Mouse (Mus musculus) embryonic facial prominence, embryonic 15.5 days (tissue): ENCODE measurements around the gene Pou3f1. TPM values are rescaled to one million over a fixed set of nuclear protein-coding genes. Genes with fewer than 3 reads are reported as not detected.

ENCODE experiments used
- ATAC-seq: fragments of 200-750 bp; cut with Nextera tagmentation; 2 replicates; pipeline ENCODE4 v1.8.0; 2017; ENCODE audit warnings: low read depth, moderate TSS enrichment; ENCODE audit not compliant: insufficient number of reproducible peaks, low FRiP score, low TSS enrichment
- H3K27ac ChIP-seq: fragments of 300-500 bp; sonication (generic); replicated peaks from 2 replicates; pipeline ENCODE4 v1.5.1; 2015; ENCODE audit warnings: mild to moderate bottlenecking, inconsistent platforms
- H3K27me3 ChIP-seq: fragments of 300-500 bp; sonication (generic); 2 replicates; pipeline ENCODE4 v1.6.1; 2015; ENCODE audit warnings: inconsistent platforms
- H3K36me3 ChIP-seq: fragments of 300-500 bp; sonication (generic); 2 replicates; pipeline ENCODE4 v1.6.1; 2015; ENCODE audit warnings: mild to moderate bottlenecking, inconsistent platforms
- H3K4me1 ChIP-seq: fragments of 300-500 bp; sonication (generic); 2 replicates; pipeline ENCODE4 v1.6.1; 2015; ENCODE audit warnings: inconsistent platforms
- H3K4me2 ChIP-seq: fragments of 300-500 bp; sonication (generic); replicated peaks from 2 replicates; pipeline ENCODE4 v1.6.1; 2015; ENCODE audit warnings: mild to moderate bottlenecking, inconsistent platforms
- H3K4me3 ChIP-seq: fragments of 300-500 bp; sonication (generic); replicated peaks from 2 replicates; pipeline ENCODE4 v1.5.1; 2015; ENCODE audit warnings: mild to moderate bottlenecking, inconsistent platforms
- H3K9ac ChIP-seq: fragments of 300-500 bp; sonication (generic); 2 replicates; pipeline ENCODE4 v1.6.1; 2015; ENCODE audit warnings: inconsistent platforms
- H3K9me3 ChIP-seq: fragments of 300-500 bp; sonication (generic); replicated peaks from 2 replicates; pipeline ENCODE4 v1.6.1; 2016; ENCODE audit warnings: inconsistent platforms
- WGBS: fragments of 180-500 bp; shearing (Covaris S2); methylation state at CpG from one replicate; pipeline ENCODE4 v1.1.7; 2015; 5-methylcytosine and 5-hydroxymethylcytosine counted together
- polyA plus RNA-seq: library from polyadenylated mRNA; unstranded; fragments of >200 nt; fragmentation: Nextera tagmentation; extraction: Ambion mirVana; gene quantifications from 2 replicates; pipeline ENCODE4 v1.2.1, GENCODE M21; 2015

Gene Pou3f1
- polyA plus RNA-seq, 1 experiment from 2014 or later, result 4.4 TPM

- H3K27me3 ChIP-seq, result peaks cover 33% of the 10 kb centered on the region
- H3K9ac ChIP-seq, result no peak overlapping the region
- H3K36me3 ChIP-seq, result no peaks in the 10 kb centered on the region
- no peak overlapping the region for H3K27ac ChIP-seq
- no peak overlapping the region for H3K4me3 ChIP-seq
- WGBS, result 66% methylated on average over 8 of the region's 8 CpGs
- ATAC-seq, result no peak
- H3K9me3 ChIP-seq, result no peaks in the 10 kb centered on the region
- H3K4me2 ChIP-seq, result no peak overlapping the region
- H3K4me1 ChIP-seq, result peaks cover 29% of the 10 kb centered on the region
Observed at GRCm38 (mm10) chr4:124670232-124670631, 13.6 kb downstream of the Pou3f1 start.

DNA sequence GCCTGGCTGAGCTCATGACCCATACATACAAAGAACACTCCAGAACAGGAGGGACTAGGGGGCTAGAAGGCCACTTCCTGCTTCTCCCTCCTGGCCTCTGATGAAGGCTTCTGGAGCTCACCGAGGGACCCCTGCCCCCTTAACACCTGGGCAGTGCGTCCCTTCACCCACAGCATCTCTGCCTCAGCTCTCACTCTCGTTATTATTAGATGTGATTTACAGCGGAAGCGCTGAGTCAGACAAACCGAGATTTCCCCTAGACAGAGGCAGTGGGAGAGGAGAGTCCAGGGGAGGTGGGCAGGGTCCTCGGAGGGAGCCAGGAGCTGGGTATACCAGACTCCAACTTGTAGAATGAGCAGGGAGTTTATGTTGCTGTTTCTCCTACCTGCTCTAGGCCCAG is 15.0 kb downstream of the Pou3f1 start:
- 36% methylated on average over 7 of the region's 7 CpGs for WGBS
- H3K4me2 ChIP-seq, result 0 out of 2 replicates have a peak overlapping the region, but pooled peaks have one; percentile 44
- peaks cover 5% of the 10 kb centered on the region; the same call in 1 of the 2 replicates for H3K36me3 ChIP-seq
- ATAC-seq, result no peak
- H3K27me3 ChIP-seq, result peaks cover 30% of the 10 kb centered on the region
- no peak overlapping the region for H3K9ac ChIP-seq
- H3K4me3 ChIP-seq, result no peak overlapping the region
- H3K9me3 ChIP-seq, result no peaks in the 10 kb centered on the region
- H3K27ac ChIP-seq, result no peak overlapping the region
- peaks cover 29% of the 10 kb centered on the region for H3K4me1 ChIP-seq

GRCm38 (mm10) chr4:124672347-124673320 is 16.0 kb downstream of the Pou3f1 start:
- no peak for ATAC-seq
- Histone ChIP-seq H3K36me3 (peaks cover 14% of the 10 kb centered on the region), H3K9ac (no peak overlapping the region), H3K4me3 (peak overlapping the region; percentile 15), H3K27me3 (peaks cover 26% of the 10 kb centered on the region), H3K27ac (no peak overlapping the region), H3K9me3 (no peaks in the 10 kb centered on the region), H3K4me2 (peak overlapping the region; percentile 44), H3K4me1 (peaks cover 29% of the 10 kb centered on the region)
- 5% methylated on average over 31 of the region's 31 CpGs for WGBS

GRCm38 (mm10) chr4:124674334-124675032 is 17.9 kb downstream of the Pou3f1 start:
- peak; percentile 26; the same call in 1 of the 2 replicates for ATAC-seq
- Histone ChIP-seq H3K9me3 (no peaks in the 10 kb centered on the region), H3K27me3 (peaks cover 16% of the 10 kb centered on the region), H3K9ac (no peak overlapping the region), H3K4me3 (no peak overlapping the region), H3K36me3 (peaks cover 28% of the 10 kb centered on the region), H3K4me1 (peaks cover 29% of the 10 kb centered on the region), H3K27ac (no peak overlapping the region; the same call in 1 of the 2 replicates), H3K4me2 (no peak overlapping the region)
- 46% methylated on average over 17 of the region's 17 CpGs for WGBS

- peaks cover 29% of the 10 kb centered on the region for H3K4me1 ChIP-seq
- no peak overlapping the region for H3K27ac ChIP-seq
- H3K9ac ChIP-seq, result no peak overlapping the region
- peaks cover 16% of the 10 kb centered on the region for H3K27me3 ChIP-seq
- H3K36me3 ChIP-seq, result peaks cover 34% of the 10 kb centered on the region
- no peak overlapping the region for H3K4me3 ChIP-seq
- no peak overlapping the region for H3K4me2 ChIP-seq
- 4% methylated on average over 4 of the region's 4 CpGs for WGBS
- H3K9me3 ChIP-seq, result no peaks in the 10 kb centered on the region
- ATAC-seq, result no peak
Observed at GRCm38 (mm10) chr4:124675037-124675436, 18.4 kb downstream of the Pou3f1 start.

- Histone ChIP-seq H3K27ac (no peak overlapping the region), H3K27me3 (peaks cover 16% of the 10 kb centered on the region), H3K4me3 (no peak overlapping the region), H3K9ac (no peak overlapping the region), H3K4me1 (peaks cover 29% of the 10 kb centered on the region), H3K4me2 (no peak overlapping the region), H3K9me3 (no peaks in the 10 kb centered on the region), H3K36me3 (peaks cover 43% of the 10 kb centered on the region)
- WGBS, result 77% methylated on average over 6 of the region's 6 CpGs
- ATAC-seq, result no peak
Observed at GRCm38 (mm10) chr4:124675958-124676357, 19.4 kb downstream of the Pou3f1 start.

DNA sequence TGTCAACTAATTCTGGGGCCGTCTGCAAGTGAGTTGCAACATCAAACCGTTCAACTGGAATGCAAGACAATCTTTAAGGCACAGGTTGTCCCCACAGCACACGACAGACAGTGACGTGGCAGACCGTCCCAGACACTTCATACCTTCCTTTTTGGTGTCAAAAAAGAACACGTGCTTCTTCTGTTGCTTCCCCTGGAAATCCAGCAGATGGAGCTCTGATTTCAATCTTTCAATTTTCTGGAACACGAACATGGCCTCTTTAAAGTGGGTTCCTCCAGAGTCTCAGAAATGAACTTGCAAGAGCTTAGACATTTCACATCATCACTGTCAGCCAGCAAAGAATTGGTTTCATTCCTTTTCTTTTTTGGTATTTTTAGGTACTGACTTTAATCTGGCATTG is 25.7 kb downstream of the Pou3f1 start:
- peaks cover 77% of the 10 kb centered on the region for H3K36me3 ChIP-seq
- 49% methylated on average over 7 of the region's 7 CpGs for WGBS
- H3K27ac ChIP-seq, result no peak overlapping the region
- H3K9me3 ChIP-seq, result no peaks in the 10 kb centered on the region
- no peaks in the 10 kb centered on the region for H3K27me3 ChIP-seq
- no peak overlapping the region for H3K4me3 ChIP-seq
- no peak overlapping the region for H3K4me2 ChIP-seq
- no peaks in the 10 kb centered on the region for H3K4me1 ChIP-seq
- no peak for ATAC-seq
- H3K9ac ChIP-seq, result no peak overlapping the region

GRCm38 (mm10) chr4:124683474-124683873 is 26.9 kb downstream of the Pou3f1 start:
- Histone ChIP-seq H3K4me3 (no peak overlapping the region), H3K4me2 (no peak overlapping the region), H3K36me3 (peaks cover 70% of the 10 kb centered on the region), H3K9ac (no peak overlapping the region), H3K4me1 (no peaks in the 10 kb centered on the region), H3K9me3 (no peaks in the 10 kb centered on the region), H3K27ac (no peak overlapping the region), H3K27me3 (no peaks in the 10 kb centered on the region)
- WGBS, result 90% methylated on average over 4 of the region's 4 CpGs
- ATAC-seq, result no peak

GRCm38 (mm10) chr4:124685004-124685403 is 28.4 kb downstream of the Pou3f1 start:
- H3K9ac ChIP-seq, result no peak overlapping the region
- H3K27ac ChIP-seq, result no peak overlapping the region
- H3K27me3 ChIP-seq, result no peaks in the 10 kb centered on the region
- H3K9me3 ChIP-seq, result no peaks in the 10 kb centered on the region
- no peak for ATAC-seq
- 77% methylated on average over 4 of the region's 4 CpGs for WGBS
- no peaks in the 10 kb centered on the region for H3K4me1 ChIP-seq
- H3K4me2 ChIP-seq, result no peak overlapping the region
- H3K4me3 ChIP-seq, result no peak overlapping the region
- peaks cover 59% of the 10 kb centered on the region for H3K36me3 ChIP-seq

DNA sequence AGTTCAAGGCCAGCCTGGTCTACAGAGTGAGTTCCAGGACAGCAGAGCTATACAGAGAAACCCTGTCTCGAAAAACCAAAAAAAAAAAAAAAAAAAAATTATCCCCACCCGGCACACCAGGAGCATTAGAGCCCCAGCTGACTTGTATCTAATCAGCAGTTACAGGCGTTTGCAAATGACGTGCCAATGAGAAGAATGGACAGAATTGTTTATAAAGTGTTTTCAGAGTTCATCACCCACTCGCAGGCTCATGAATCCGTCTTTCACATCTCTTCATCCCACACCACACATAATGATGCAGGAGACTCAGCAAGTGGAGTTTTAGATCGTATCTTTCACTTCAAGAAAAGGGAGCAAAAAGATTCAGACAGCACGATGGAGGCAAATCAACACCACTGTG is 28.8 kb downstream of the Pou3f1 start:
- ATAC-seq, result no peak
- Histone ChIP-seq H3K4me3 (no peak overlapping the region), H3K4me1 (no peaks in the 10 kb centered on the region), H3K27me3 (no peaks in the 10 kb centered on the region), H3K27ac (no peak overlapping the region), H3K9ac (no peak overlapping the region), H3K9me3 (no peaks in the 10 kb centered on the region), H3K36me3 (peaks cover 54% of the 10 kb centered on the region), H3K4me2 (no peak overlapping the region)
- 88% methylated on average over 8 of the region's 8 CpGs for WGBS

- 0 out of 2 replicates have a peak, but pooled peaks cover 2% of the 10 kb centered on the region for H3K4me1 ChIP-seq
- H3K27me3 ChIP-seq, result no peaks in the 10 kb centered on the region
- no peak for ATAC-seq
- 80% methylated on average over 8 of the region's 8 CpGs for WGBS
- H3K4me3 ChIP-seq, result no peak overlapping the region
- peaks cover 49% of the 10 kb centered on the region for H3K36me3 ChIP-seq
- no peak overlapping the region for H3K9ac ChIP-seq
- no peaks in the 10 kb centered on the region for H3K9me3 ChIP-seq
- no peak overlapping the region for H3K4me2 ChIP-seq
- no peak overlapping the region for H3K27ac ChIP-seq
Observed at GRCm38 (mm10) chr4:124685897-124686402, 29.3 kb downstream of the Pou3f1 start.
